Mouse (Mus musculus) kidney, postnatal 0 days (tissue): ENCODE measurements around the gene Tas2r135. TPM values are rescaled to one million over a fixed set of nuclear protein-coding genes. Genes with fewer than 3 reads are reported as not detected.

ENCODE experiments used
- ATAC-seq: fragments of 200-750 bp; cut with Nextera tagmentation; replicated peaks from 2 replicates; pipeline ENCODE4 v1.8.0; 2017; ENCODE audit warnings: low read depth, moderate number of reproducible peaks, moderate TSS enrichment, moderate library complexity; ENCODE audit not compliant: low FRiP score
- DNase-seq: peaks from one replicate; pipeline ENCODE4 v3.0.0-alpha.2; 2016; ENCODE audit warnings: low spot score
- H3K27ac ChIP-seq: fragments of 300-500 bp; sonication (generic); 2 replicates; pipeline ENCODE4 v1.5.1; 2014; ENCODE audit warnings: mild to moderate bottlenecking
- H3K27me3 ChIP-seq: fragments of 300-500 bp; sonication (generic); 2 replicates; pipeline ENCODE4 v1.6.1; 2014; ENCODE audit warnings: low read length, mixed read lengths; ENCODE audit not compliant: insufficient read depth
- H3K36me3 ChIP-seq: fragments of 300-500 bp; sonication (generic); 2 replicates; pipeline ENCODE4 v1.6.1; 2014; ENCODE audit warnings: low read length, mixed read lengths; ENCODE audit not compliant: insufficient read depth
- H3K4me1 ChIP-seq: fragments of 300-500 bp; sonication (generic); replicated peaks from 2 replicates; pipeline ENCODE4 v1.6.1; 2014; ENCODE audit warnings: antibody characterized with exemption, low read length, mixed read lengths; ENCODE audit not compliant: insufficient read depth
- H3K4me2 ChIP-seq: fragments of 300-500 bp; sonication (generic); 2 replicates; pipeline ENCODE4 v1.6.1; 2014; ENCODE audit warnings: mild to moderate bottlenecking, low read length, moderate library complexity, mixed read lengths
- H3K4me3 ChIP-seq: fragments of 300-500 bp; sonication (generic); replicated peaks from 2 replicates; pipeline ENCODE4 v1.5.1; 2014; ENCODE audit warnings: low read depth, low read length
- H3K9ac ChIP-seq: fragments of 300-500 bp; sonication (generic); 2 replicates; pipeline ENCODE4 v1.6.1; 2014; ENCODE audit warnings: low read depth, low read length
- H3K9me3 ChIP-seq: fragments of 300-500 bp; sonication (generic); replicated peaks from 2 replicates; pipeline ENCODE4 v1.6.1; 2016; ENCODE audit warnings: low read length, inconsistent platforms, mixed read lengths
- CTCF ChIP-seq: IDR thresholded peaks from 2 replicates; pipeline ENCODE4 v1.5.1; 2016; ENCODE audit warnings: antibody characterized with exemption, low read depth, mild to moderate bottlenecking, moderate library complexity
- WGBS: fragments of 180-500 bp; shearing (Covaris S2); extraction: QIAGEN DNeasy Blood & Tissue Kit; methylation state at CpG from one replicate; pipeline ENCODE4 v1.1.7; 2014; 5-methylcytosine and 5-hydroxymethylcytosine counted together
- polyA plus RNA-seq: library from polyadenylated mRNA; unstranded; fragments of >200 nt; fragmentation: Nextera tagmentation; extraction: Ambion mirVana; gene quantifications from 2 replicates; pipeline ENCODE4 v1.2.1, GENCODE M21; 2015

Tas2r135 gene
- not detected in 2 replicates for polyA plus RNA-seq

GRCm38 (mm10) chr6:42405134-42405533 is at the start of gene Tas2r135:
Gene Tas2r135 (plus strand): TSS chr6:42405434.
- Histone ChIP-seq H3K36me3 (no peaks in the 10 kb centered on the region), H3K4me3 (no peak within 1 kb of the TSS), H3K4me2 (no peak within 1 kb of the TSS), H3K9me3 (no peaks in the 10 kb centered on the region), H3K9ac (no peak within 1 kb of the TSS), H3K4me1 (no peaks in the 10 kb centered on the region), H3K27ac (no peak within 1 kb of the TSS), H3K27me3 (no peaks in the 10 kb centered on the region)
- ATAC-seq (no peak), DNase-seq (no peak)
- WGBS, result 89% methylated on average over 2 of the region's 2 CpGs
- TF ChIP-seq CTCF, result no peak

GRCm38 (mm10) chr6:42355794-42356600 is 49.2 kb upstream of the Tas2r135 start:
- H3K36me3 ChIP-seq, result peaks cover 55% of the 10 kb centered on the region
- no peak overlapping the region for H3K9ac ChIP-seq
- ATAC-seq, result no peak
- H3K4me2 ChIP-seq, result no peak overlapping the region
- no peak overlapping the region for H3K4me3 ChIP-seq
- no peaks in the 10 kb centered on the region for H3K27me3 ChIP-seq
- no peaks in the 10 kb centered on the region for H3K9me3 ChIP-seq
- peaks cover 35% of the 10 kb centered on the region for H3K4me1 ChIP-seq
- no peak for DNase-seq
- 91% methylated on average over 13 of the region's 13 CpGs for WGBS
- TF ChIP-seq CTCF, result no peak
- H3K27ac ChIP-seq, result no peak overlapping the region

GRCm38 (mm10) chr6:42356913-42357312 is 48.3 kb upstream of the Tas2r135 start:
- H3K4me2 ChIP-seq, result no peak overlapping the region
- no peaks in the 10 kb centered on the region for H3K9me3 ChIP-seq
- peaks cover 50% of the 10 kb centered on the region for H3K36me3 ChIP-seq
- TF ChIP-seq CTCF, result no peak
- no peak overlapping the region for H3K27ac ChIP-seq
- no peak overlapping the region for H3K4me3 ChIP-seq
- WGBS, result 92% methylated on average over 5 of the region's 5 CpGs
- no peaks in the 10 kb centered on the region for H3K27me3 ChIP-seq
- peaks cover 26% of the 10 kb centered on the region for H3K4me1 ChIP-seq
- DNase-seq, result no peak
- no peak for ATAC-seq
- H3K9ac ChIP-seq, result no peak overlapping the region

- 50% methylated on average over 6 of the region's 6 CpGs for WGBS
- H3K4me1 ChIP-seq, result peaks cover 16% of the 10 kb centered on the region
Measured at GRCm38 (mm10) chr6:42357901-42358300, 47.3 kb upstream of the Tas2r135 start.

GRCm38 (mm10) chr6:42358901-42359300 is 46.3 kb upstream of the Tas2r135 start:
- ATAC-seq (no peak), DNase-seq (no peak)
- H3K9ac ChIP-seq, result no peak overlapping the region
- 88% methylated on average over 12 of the region's 12 CpGs for WGBS
- H3K36me3 ChIP-seq, result peaks cover 50% of the 10 kb centered on the region
- H3K4me2 ChIP-seq, result no peak overlapping the region
- no peak overlapping the region for H3K27ac ChIP-seq
- H3K27me3 ChIP-seq, result no peaks in the 10 kb centered on the region
- H3K4me1 ChIP-seq, result peaks cover 8% of the 10 kb centered on the region
- no peaks in the 10 kb centered on the region for H3K9me3 ChIP-seq
- TF ChIP-seq CTCF, result no peak
- H3K4me3 ChIP-seq, result no peak overlapping the region

More at GRCm38 (mm10) chr6:42357901-42358300, 47.3 kb upstream of the Tas2r135 start:
- no peak for TF ChIP-seq CTCF
- ATAC-seq (no peak), DNase-seq (no peak)
- Histone ChIP-seq H3K27ac (no peak overlapping the region), H3K4me2 (no peak overlapping the region), H3K4me3 (no peak overlapping the region), H3K36me3 (peaks cover 50% of the 10 kb centered on the region), H3K9ac (no peak overlapping the region), H3K9me3 (no peaks in the 10 kb centered on the region), H3K27me3 (no peaks in the 10 kb centered on the region)

GRCm38 (mm10) chr6:42359364-42360147 is 45.7 kb upstream of the Tas2r135 start:
- TF ChIP-seq CTCF, result no peak
- ATAC-seq (no peak), DNase-seq (no peak)
- Histone ChIP-seq H3K4me3 (no peak overlapping the region), H3K9ac (no peak overlapping the region), H3K27me3 (no peaks in the 10 kb centered on the region), H3K4me2 (no peak overlapping the region), H3K4me1 (0 out of 2 replicates have a peak, but pooled peaks cover 2% of the 10 kb centered on the region), H3K9me3 (no peaks in the 10 kb centered on the region), H3K36me3 (peaks cover 50% of the 10 kb centered on the region), H3K27ac (peak overlapping the region; percentile 58; the same call in 1 of the 2 replicates)
- WGBS, result 63% methylated on average over 9 of the region's 9 CpGs
